Mouse (Mus musculus) heart, embryonic 13.5 days (tissue): ENCODE data around the gene Vwf. TPM values are rescaled to one million over a fixed set of nuclear protein-coding genes. Genes with fewer than 3 reads are reported as not detected.

Source experiments
- ATAC-seq: fragments of 200-750 bp; cut with Nextera tagmentation; 2 replicates; pipeline ENCODE4 v1.8.0; 2017; ENCODE audit warnings: moderate TSS enrichment; ENCODE audit not compliant: insufficient number of reproducible peaks, low FRiP score, low TSS enrichment; ENCODE audit errors: extremely low read depth
- H3K27ac ChIP-seq: fragments of 300-500 bp; sonication (generic); replicated peaks from 2 replicates; pipeline ENCODE4 v1.5.1; 2015; ENCODE audit warnings: moderate library complexity, mild to moderate bottlenecking, inconsistent platforms
- H3K27me3 ChIP-seq: fragments of 300-500 bp; sonication (generic); replicated peaks from 2 replicates; pipeline ENCODE4 v1.6.1; 2015; ENCODE audit warnings: mild to moderate bottlenecking, inconsistent platforms
- H3K36me3 ChIP-seq: fragments of 300-500 bp; sonication (generic); 2 replicates; pipeline ENCODE4 v1.6.1; 2015; ENCODE audit warnings: mild to moderate bottlenecking, inconsistent platforms
- H3K4me1 ChIP-seq: fragments of 300-500 bp; sonication (generic); 2 replicates; pipeline ENCODE4 v1.6.1; 2015; ENCODE audit warnings: inconsistent platforms
- H3K4me2 ChIP-seq: fragments of 300-500 bp; sonication (generic); 2 replicates; pipeline ENCODE4 v1.6.1; 2015; ENCODE audit warnings: inconsistent platforms, mild to moderate bottlenecking, moderate library complexity
- H3K4me3 ChIP-seq: fragments of 300-500 bp; sonication (generic); 2 replicates; pipeline ENCODE4 v1.5.1; 2015; ENCODE audit warnings: moderate library complexity, mild to moderate bottlenecking, inconsistent platforms
- H3K9ac ChIP-seq: fragments of 300-500 bp; sonication (generic); 2 replicates; pipeline ENCODE4 v1.6.1; 2015; ENCODE audit warnings: inconsistent platforms, mild to moderate bottlenecking, moderate library complexity
- H3K9me3 ChIP-seq: fragments of 300-500 bp; sonication (generic); 2 replicates; pipeline ENCODE4 v1.6.1; 2016; ENCODE audit warnings: inconsistent platforms
- WGBS: fragments of 180-500 bp; shearing (Covaris S2); methylation state at CpG from one replicate; pipeline ENCODE4 v1.1.7; 2015; ENCODE audit warnings: mixed read lengths; 5-methylcytosine and 5-hydroxymethylcytosine counted together
- polyA plus RNA-seq: library from polyadenylated mRNA; unstranded; fragments of >200 nt; fragmentation: Nextera tagmentation; extraction: Ambion mirVana; gene quantifications from 2 replicates; pipeline ENCODE4 v1.2.1, GENCODE M21; 2015

The Vwf gene
- polyA plus RNA-seq, 1 experiment from 2014 or later = 16.8 TPM

DNA sequence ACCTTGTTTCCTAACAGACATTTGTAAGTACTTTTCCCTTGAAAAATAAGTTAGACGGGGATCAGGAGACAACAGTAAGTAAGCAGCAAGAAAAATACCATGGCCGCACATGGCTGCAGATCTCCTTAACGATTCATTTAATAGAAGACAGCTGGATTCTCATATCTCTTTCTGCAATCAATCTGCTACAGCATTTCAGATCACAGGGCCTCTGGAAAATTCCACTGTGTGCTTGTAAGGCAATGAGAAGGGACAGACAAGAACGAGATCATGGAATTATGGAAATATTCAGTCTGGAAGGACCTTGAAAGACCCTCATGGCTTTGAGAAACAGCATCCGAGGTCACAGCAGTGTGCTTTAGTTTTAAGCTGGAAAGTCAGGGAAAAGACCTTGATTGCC, 55.2 kb downstream of the Vwf start:
- Histone ChIP-seq H3K27me3 (peaks cover 30% of the 10 kb centered on the region), H3K36me3 (no peaks in the 10 kb centered on the region), H3K4me1 (peaks cover 14% of the 10 kb centered on the region), H3K9me3 (no peaks in the 10 kb centered on the region), H3K4me3 (no peak overlapping the region), H3K27ac (no peak overlapping the region), H3K9ac (no peak overlapping the region), H3K4me2 (no peak overlapping the region)
- ATAC-seq = no peak
- WGBS = 72% methylated on average over 5 of the region's 5 CpGs

DNA sequence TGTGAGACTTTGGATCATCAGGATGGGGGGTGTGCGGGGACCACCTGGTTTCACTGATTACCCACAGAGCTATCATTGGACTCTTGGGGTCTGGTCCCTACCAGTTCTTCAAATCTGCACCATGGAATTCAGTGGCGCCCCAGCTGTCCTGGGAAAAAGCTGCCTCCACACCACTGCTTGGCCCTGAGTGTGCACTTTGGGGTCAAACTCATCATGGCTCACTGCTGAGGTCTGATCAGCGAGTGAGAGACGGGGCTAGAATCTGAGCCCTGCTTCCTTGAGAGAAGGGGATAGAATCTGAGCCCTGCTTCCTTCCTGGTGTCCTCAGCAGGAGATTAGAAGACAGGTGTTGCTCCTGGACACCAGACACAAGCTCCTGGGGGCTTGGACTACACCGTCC, 55.8 kb downstream of the Vwf start:
- H3K9me3 ChIP-seq = no peaks in the 10 kb centered on the region
- ATAC-seq = no peak
- peaks cover 9% of the 10 kb centered on the region for H3K4me1 ChIP-seq
- no peak overlapping the region for H3K9ac ChIP-seq
- H3K27ac ChIP-seq = no peak overlapping the region
- peaks cover 36% of the 10 kb centered on the region for H3K27me3 ChIP-seq
- 75% methylated on average over 5 of the region's 5 CpGs for WGBS
- H3K36me3 ChIP-seq = no peaks in the 10 kb centered on the region
- H3K4me2 ChIP-seq = no peak overlapping the region
- H3K4me3 ChIP-seq = no peak overlapping the region

DNA sequence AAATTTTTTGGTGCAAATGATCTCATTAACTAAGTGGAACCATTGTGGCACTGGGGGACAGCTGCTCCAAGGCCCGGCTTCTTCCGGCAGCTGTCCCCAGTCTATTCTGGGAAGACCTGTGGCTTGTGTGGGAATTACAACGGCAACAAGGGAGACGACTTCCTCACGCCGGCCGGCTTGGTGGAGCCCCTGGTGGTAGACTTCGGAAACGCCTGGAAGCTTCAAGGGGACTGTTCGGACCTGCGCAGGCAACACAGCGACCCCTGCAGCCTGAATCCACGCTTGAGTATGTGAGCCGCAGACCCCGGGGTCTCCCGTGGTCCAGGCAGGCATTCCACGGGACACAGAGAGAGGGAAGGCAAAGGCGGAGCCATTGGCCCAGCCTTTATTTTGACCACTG, 56.7 kb downstream of the Vwf start:
- no peak for ATAC-seq
- peak overlapping the region; percentile 21; the same call in 1 of the 2 replicates for H3K4me3 ChIP-seq
- no peak overlapping the region for H3K27ac ChIP-seq
- peaks cover 39% of the 10 kb centered on the region for H3K27me3 ChIP-seq
- 0 out of 2 replicates have a peak overlapping the region, but pooled peaks have one; percentile 47 for H3K9ac ChIP-seq
- no peaks in the 10 kb centered on the region for H3K36me3 ChIP-seq
- 6% methylated on average over 18 of the region's 18 CpGs for WGBS
- peaks cover 7% of the 10 kb centered on the region; the same call in 1 of the 2 replicates for H3K4me1 ChIP-seq
- H3K4me2 ChIP-seq = peak overlapping the region; percentile 54
- no peaks in the 10 kb centered on the region for H3K9me3 ChIP-seq

DNA sequence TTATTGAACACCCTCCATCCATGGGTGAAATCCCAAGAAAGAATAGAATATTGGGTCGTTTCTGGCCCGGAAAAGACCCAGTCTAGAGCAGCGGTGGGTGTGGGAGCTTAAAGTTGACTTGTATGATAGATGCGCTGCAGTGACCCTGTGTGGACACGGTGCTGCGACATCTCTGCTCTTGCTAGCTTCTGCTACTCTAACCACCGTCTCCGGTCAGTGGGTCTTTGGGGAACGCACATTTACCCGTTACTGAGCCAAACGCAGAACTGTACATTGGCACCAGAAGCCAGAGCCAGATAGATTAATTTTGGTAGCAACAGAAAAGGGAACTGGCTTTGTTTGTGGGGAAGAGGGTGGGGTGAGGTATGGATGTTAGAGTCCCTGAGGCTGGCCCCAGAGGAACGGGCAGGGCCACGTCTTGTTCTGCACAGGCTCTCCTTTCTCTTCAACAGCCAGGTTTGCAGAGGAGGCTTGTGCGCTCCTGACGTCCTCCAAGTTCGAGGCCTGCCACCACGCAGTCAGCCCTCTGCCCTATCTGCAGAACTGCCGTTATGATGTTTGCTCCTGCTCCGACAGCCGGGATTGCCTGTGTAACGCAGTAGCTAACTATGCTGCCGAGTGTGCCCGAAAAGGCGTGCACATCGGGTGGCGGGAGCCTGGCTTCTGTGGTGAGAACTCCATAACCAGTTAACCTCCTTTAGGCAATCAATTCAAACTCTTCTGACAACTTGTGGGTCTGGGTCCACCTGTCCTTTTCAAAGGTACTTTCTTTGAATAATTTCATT, 57.3 kb downstream of the Vwf start:
- ATAC-seq = no peak
- peak overlapping the region; percentile 54 for H3K4me2 ChIP-seq
- WGBS = 74% methylated on average over 26 of the region's 26 CpGs
- peaks cover 7% of the 10 kb centered on the region; the same call in 1 of the 2 replicates for H3K4me1 ChIP-seq
- H3K9me3 ChIP-seq = no peaks in the 10 kb centered on the region
- no peak overlapping the region for H3K4me3 ChIP-seq
- H3K27ac ChIP-seq = no peak overlapping the region
- no peak overlapping the region for H3K9ac ChIP-seq
- no peaks in the 10 kb centered on the region for H3K36me3 ChIP-seq
- peaks cover 39% of the 10 kb centered on the region for H3K27me3 ChIP-seq

DNA sequence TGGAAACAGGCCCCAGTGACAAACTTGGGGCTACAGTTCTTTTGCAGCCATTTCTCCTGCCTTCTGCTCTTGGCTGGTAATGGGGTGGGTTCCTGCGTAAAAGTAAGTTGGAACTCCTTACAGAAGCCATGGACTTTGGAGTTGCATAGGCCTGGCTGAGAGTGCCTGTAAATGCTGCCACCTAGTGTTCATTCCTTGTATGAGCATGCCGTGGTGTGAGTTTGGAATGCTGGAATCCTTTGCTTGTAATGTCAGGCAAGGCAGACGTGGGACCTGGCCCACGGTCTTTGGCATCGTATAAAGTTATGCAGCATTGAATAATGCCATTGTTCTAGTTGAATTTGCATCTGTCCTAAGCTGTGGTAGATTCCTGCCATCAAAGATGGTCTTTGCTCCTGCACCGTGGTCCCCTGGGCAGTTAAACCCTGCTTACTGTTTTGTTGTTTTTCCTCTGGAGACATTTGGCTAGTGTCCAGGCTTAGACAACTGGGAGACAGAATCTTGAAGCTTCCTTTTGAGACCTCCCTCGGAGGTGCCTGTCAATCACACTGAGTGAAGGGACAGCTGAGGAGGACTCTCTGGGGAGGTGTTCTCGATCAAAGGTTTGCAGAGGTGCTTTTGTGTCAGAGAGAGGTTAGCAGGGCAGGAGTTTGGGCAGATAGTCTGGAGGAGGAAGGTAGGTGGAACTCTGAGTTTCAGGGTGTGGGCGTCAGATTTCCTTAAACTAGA, 58.1 kb downstream of the Vwf start:
- no peak overlapping the region for H3K4me2 ChIP-seq
- WGBS = 25% methylated on average over 9 of the region's 9 CpGs
- no peak for ATAC-seq

DNA sequence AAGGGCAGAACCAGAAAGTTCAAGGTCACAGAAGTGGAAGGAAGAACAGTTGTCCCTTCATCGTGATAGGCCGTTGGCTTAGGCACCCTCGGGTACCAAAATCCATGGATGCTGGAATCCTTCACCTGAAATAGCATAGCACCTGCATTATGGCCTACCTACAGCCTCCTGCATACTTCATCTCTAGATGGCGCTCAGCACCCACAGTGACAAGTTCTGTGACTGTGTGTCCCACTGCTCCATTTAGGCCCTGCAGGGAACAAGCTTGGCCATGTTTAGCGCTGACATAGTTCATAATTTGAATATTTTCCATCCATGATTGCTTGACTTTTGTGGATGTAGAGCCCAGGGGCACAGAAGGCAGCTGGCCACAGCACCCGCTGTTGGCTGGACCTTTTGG, 62.5 kb downstream of the Vwf start:
- ATAC-seq = no peak
- peaks cover 29% of the 10 kb centered on the region for H3K27me3 ChIP-seq
- WGBS = 68% methylated on average over 6 of the region's 6 CpGs
- H3K4me2 ChIP-seq = no peak overlapping the region
- no peak overlapping the region for H3K4me3 ChIP-seq
- H3K9ac ChIP-seq = no peak overlapping the region
- no peaks in the 10 kb centered on the region for H3K4me1 ChIP-seq
- H3K36me3 ChIP-seq = no peaks in the 10 kb centered on the region
- H3K9me3 ChIP-seq = no peaks in the 10 kb centered on the region
- H3K27ac ChIP-seq = no peak overlapping the region

More for the DNA sequence above, 58.1 kb downstream of the Vwf start:
- Histone ChIP-seq H3K27ac (no peak overlapping the region), H3K27me3 (peaks cover 35% of the 10 kb centered on the region), H3K4me1 (peaks cover 7% of the 10 kb centered on the region; the same call in 1 of the 2 replicates), H3K4me3 (no peak overlapping the region), H3K9ac (no peak overlapping the region), H3K9me3 (no peaks in the 10 kb centered on the region), H3K36me3 (no peaks in the 10 kb centered on the region)

DNA sequence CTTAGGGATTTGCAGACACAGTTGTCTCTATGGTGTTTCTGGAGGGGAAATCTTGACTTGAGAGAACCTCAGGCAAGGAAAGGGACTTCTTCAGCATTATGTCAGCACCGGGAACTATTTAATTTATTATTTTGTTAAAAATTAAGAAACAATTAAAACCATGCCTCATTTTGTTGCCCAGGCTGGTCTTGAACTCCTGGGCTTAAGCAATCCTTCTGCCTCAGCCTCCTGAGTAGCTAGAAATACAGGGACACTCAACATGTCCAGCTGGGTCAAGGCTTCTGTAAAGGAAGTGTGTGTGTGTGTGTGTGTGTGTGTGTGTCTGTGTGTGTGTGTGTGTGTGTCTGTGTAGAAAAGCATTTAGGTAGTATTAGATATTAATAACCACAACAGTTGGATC, 71.3 kb downstream of the Vwf start:
- H3K4me3 ChIP-seq = no peak overlapping the region
- peaks cover 9% of the 10 kb centered on the region; the same call in 1 of the 2 replicates for H3K27me3 ChIP-seq
- no peaks in the 10 kb centered on the region for H3K36me3 ChIP-seq
- no peaks in the 10 kb centered on the region for H3K9me3 ChIP-seq
- H3K27ac ChIP-seq = no peak overlapping the region
- H3K4me2 ChIP-seq = no peak overlapping the region
- 83% methylated on average over 1 of the region's 1 CpGs for whole genome bisulfite sequencing
- no peaks in the 10 kb centered on the region for H3K4me1 ChIP-seq
- no peak for ATAC-seq
- H3K9ac ChIP-seq = no peak overlapping the region

DNA sequence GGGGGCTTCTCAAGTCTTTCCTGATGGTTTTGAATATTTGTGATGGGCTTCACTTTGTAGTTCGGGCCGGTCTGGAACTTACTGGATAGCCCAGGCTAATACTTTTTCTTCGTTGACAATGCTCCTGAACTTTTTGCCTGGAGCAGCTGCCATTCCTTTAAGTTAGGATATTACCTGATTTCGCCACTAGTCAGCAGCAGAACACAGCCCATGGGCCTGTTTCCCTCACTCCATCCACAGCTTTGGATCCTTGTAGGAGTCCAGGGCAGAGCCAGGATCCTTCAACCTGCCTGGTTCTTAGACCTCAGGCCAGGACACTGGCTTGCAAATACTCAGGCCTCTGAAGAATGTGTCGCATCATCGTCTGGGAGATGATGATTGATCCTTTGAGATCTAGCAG, 74.2 kb downstream of the Vwf start:
- Histone ChIP-seq H3K9me3 (no peaks in the 10 kb centered on the region), H3K27me3 (peaks cover 5% of the 10 kb centered on the region; the same call in 1 of the 2 replicates), H3K4me2 (no peak overlapping the region), H3K36me3 (no peaks in the 10 kb centered on the region), H3K4me3 (no peak overlapping the region), H3K27ac (no peak overlapping the region), H3K9ac (no peak overlapping the region), H3K4me1 (no peaks in the 10 kb centered on the region)
- WGBS = 42% methylated on average over 6 of the region's 6 CpGs
- ATAC-seq = no peak

DNA sequence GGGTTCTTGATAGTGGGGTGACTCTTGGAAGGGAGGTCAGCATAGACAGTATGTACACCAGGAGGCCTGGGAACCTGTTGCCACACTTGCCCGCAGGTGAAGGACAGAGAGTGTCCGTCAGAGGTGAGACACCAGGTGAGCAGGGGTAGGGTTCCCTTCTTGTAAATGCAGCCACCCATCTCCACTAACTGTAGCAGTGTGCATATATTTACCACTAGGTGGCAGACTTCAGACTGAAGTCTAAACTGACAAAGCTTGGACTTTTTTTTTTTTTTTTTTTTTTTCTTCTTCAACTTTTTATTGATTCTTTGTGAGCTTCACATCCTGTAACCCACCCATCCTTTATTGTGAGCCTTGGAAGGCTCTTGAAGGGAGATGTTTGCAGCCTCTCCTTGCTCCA, 75.9 kb downstream of the Vwf start:
- ATAC-seq = no peak
- H3K9ac ChIP-seq = no peak overlapping the region
- no peaks in the 10 kb centered on the region for H3K9me3 ChIP-seq
- H3K27me3 ChIP-seq = peaks cover 5% of the 10 kb centered on the region; the same call in 1 of the 2 replicates
- 39% methylated on average over 2 of the region's 2 CpGs for WGBS
- H3K4me3 ChIP-seq = no peak overlapping the region
- H3K4me2 ChIP-seq = no peak overlapping the region
- no peak overlapping the region for H3K27ac ChIP-seq
- H3K36me3 ChIP-seq = no peaks in the 10 kb centered on the region
- H3K4me1 ChIP-seq = no peaks in the 10 kb centered on the region

DNA sequence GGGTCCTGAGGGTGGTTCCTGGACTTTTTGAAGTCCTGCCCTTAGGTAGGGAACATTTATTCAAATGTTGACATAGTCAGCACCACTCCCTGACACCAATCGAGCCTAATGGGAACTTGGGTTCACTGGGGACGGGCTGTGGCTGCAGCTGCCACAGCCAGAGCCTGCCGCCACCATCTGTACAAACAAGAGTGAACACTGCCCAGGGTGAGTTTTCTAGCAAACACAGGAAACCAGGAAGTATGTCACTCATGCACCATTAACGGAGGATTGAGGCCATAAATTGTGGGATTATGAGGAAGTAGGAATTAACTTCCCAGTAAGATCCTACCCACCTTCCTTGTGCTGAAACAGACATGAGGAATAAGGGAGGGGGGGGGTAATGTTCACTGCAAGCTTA, 93.9 kb downstream of the Vwf start:
- Histone ChIP-seq H3K4me3 (no peak overlapping the region), H3K4me2 (no peak overlapping the region), H3K4me1 (no peaks in the 10 kb centered on the region), H3K27ac (no peak overlapping the region), H3K9me3 (no peaks in the 10 kb centered on the region), H3K9ac (no peak overlapping the region), H3K36me3 (no peaks in the 10 kb centered on the region), H3K27me3 (peaks cover 6% of the 10 kb centered on the region; the same call in 1 of the 2 replicates)
- WGBS = 59% methylated on average over 4 of the region's 4 CpGs
- ATAC-seq = no peak

DNA sequence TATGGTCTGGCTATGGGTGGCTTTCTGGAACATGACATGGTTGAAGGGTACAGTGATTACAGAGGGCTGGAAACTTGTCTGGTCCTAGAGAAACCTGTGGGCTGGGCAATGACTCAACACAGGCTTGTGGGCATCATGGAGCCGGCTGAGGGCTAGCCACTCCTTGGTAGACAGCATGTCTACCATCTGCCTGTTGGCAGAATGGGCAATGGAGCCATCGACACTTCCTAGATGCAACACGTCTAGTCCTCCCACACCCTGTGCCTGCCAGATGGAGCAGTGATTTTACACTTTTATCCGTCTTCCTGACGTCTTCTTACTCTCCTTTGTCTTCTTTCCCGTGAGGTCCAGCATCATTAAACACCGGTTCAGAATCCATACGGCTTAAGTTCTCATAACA, 94.6 kb downstream of the Vwf start:
- Histone ChIP-seq H3K36me3 (no peaks in the 10 kb centered on the region), H3K9ac (no peak overlapping the region), H3K4me2 (no peak overlapping the region), H3K9me3 (no peaks in the 10 kb centered on the region), H3K4me1 (no peaks in the 10 kb centered on the region), H3K4me3 (no peak overlapping the region), H3K27me3 (no peaks in the 10 kb centered on the region), H3K27ac (no peak overlapping the region)
- WGBS = 76% methylated on average over 8 of the region's 8 CpGs
- ATAC-seq = no peak
